Mouse (Mus musculus) cerebellum, adult 2 months (tissue): ENCODE results near the gene Zfp580.

Experiments used
- CTCF ChIP-seq: fragments of 200-500 bp; IDR thresholded peaks from 2 replicates; pipeline ENCODE4 v1.5.1; 2011; ENCODE audit warnings: low read depth, mild to moderate bottlenecking, control low read depth, low read length, moderate library complexity, borderline replicate concordance; ENCODE audit not compliant: insufficient read depth
- POLR2A ChIP-seq: fragments of 200-500 bp; IDR thresholded peaks from 2 replicates; pipeline ENCODE4 v1.6.1; 2011; ENCODE audit warnings: low read length, control low read depth, borderline replicate concordance; ENCODE audit not compliant: insufficient read depth

GRCm38 (mm10) chr7:5047313-5047712 lies 4.0 kb upstream of the Zfp580 start:
- TF ChIP-seq CTCF (peak; percentile 23; the same call in 1 of the 2 replicates), POLR2A (no peak)
